Mouse (Mus musculus) kidney, postnatal 0 days (tissue): ENCODE measurements around the gene Med27. TPM values are rescaled to one million over a fixed set of nuclear protein-coding genes. Genes with fewer than 3 reads are reported as not detected.

Experiments
- ATAC-seq: fragments of 200-750 bp; cut with Nextera tagmentation; replicated peaks from 2 replicates; pipeline ENCODE4 v1.8.0; 2017; ENCODE audit warnings: low read depth, moderate number of reproducible peaks, moderate TSS enrichment, moderate library complexity; ENCODE audit not compliant: low FRiP score
- DNase-seq: peaks from one replicate; pipeline ENCODE4 v3.0.0-alpha.2; 2016; ENCODE audit warnings: low spot score
- H3K27ac ChIP-seq: fragments of 300-500 bp; sonication (generic); 2 replicates; pipeline ENCODE4 v1.5.1; 2014; ENCODE audit warnings: mild to moderate bottlenecking
- H3K27me3 ChIP-seq: fragments of 300-500 bp; sonication (generic); 2 replicates; pipeline ENCODE4 v1.6.1; 2014; ENCODE audit warnings: low read length, mixed read lengths; ENCODE audit not compliant: insufficient read depth
- H3K36me3 ChIP-seq: fragments of 300-500 bp; sonication (generic); 2 replicates; pipeline ENCODE4 v1.6.1; 2014; ENCODE audit warnings: low read length, mixed read lengths; ENCODE audit not compliant: insufficient read depth
- H3K4me1 ChIP-seq: fragments of 300-500 bp; sonication (generic); replicated peaks from 2 replicates; pipeline ENCODE4 v1.6.1; 2014; ENCODE audit warnings: antibody characterized with exemption, low read length, mixed read lengths; ENCODE audit not compliant: insufficient read depth
- H3K4me2 ChIP-seq: fragments of 300-500 bp; sonication (generic); 2 replicates; pipeline ENCODE4 v1.6.1; 2014; ENCODE audit warnings: mild to moderate bottlenecking, low read length, moderate library complexity, mixed read lengths
- H3K4me3 ChIP-seq: fragments of 300-500 bp; sonication (generic); replicated peaks from 2 replicates; pipeline ENCODE4 v1.5.1; 2014; ENCODE audit warnings: low read depth, low read length
- H3K9ac ChIP-seq: fragments of 300-500 bp; sonication (generic); 2 replicates; pipeline ENCODE4 v1.6.1; 2014; ENCODE audit warnings: low read depth, low read length
- H3K9me3 ChIP-seq: fragments of 300-500 bp; sonication (generic); replicated peaks from 2 replicates; pipeline ENCODE4 v1.6.1; 2016; ENCODE audit warnings: low read length, inconsistent platforms, mixed read lengths
- CTCF ChIP-seq: IDR thresholded peaks from 2 replicates; pipeline ENCODE4 v1.5.1; 2016; ENCODE audit warnings: antibody characterized with exemption, low read depth, mild to moderate bottlenecking, moderate library complexity
- WGBS: fragments of 180-500 bp; shearing (Covaris S2); extraction: QIAGEN DNeasy Blood & Tissue Kit; methylation state at CpG from one replicate; pipeline ENCODE4 v1.1.7; 2014; 5-methylcytosine and 5-hydroxymethylcytosine counted together
- polyA plus RNA-seq: library from polyadenylated mRNA; unstranded; fragments of >200 nt; fragmentation: Nextera tagmentation; extraction: Ambion mirVana; gene quantifications from 2 replicates; pipeline ENCODE4 v1.2.1, GENCODE M21; 2015

Gene Med27
- polyA plus RNA-seq, 1 experiment from 2014 or later = 38.1 TPM

GRCm38 (mm10) chr2:29437111-29437510, 90.5 kb downstream of the Med27 start:
- H3K9ac ChIP-seq = no peak overlapping the region
- DNase-seq = peak; percentile 51
- 69% methylated on average over 5 of the region's 5 CpGs for WGBS

GRCm38 (mm10) chr2:29437861-29438529, 91.4 kb downstream of the Med27 start:
- Histone ChIP-seq H3K4me2 (no peak overlapping the region), H3K27me3 (no peaks in the 10 kb centered on the region), H3K36me3 (no peaks in the 10 kb centered on the region), H3K9ac (no peak overlapping the region), H3K4me3 (no peak overlapping the region), H3K27ac (no peak overlapping the region), H3K4me1 (no peaks in the 10 kb centered on the region; the same call in 1 of the 2 replicates), H3K9me3 (no peaks in the 10 kb centered on the region)
- TF ChIP-seq CTCF = no peak
- 86% methylated on average over 4 of the region's 4 CpGs for WGBS
- DNase-seq (no peak), ATAC-seq (no peak)

More at GRCm38 (mm10) chr2:29437111-29437510, 90.5 kb downstream of the Med27 start:
- ATAC-seq = no peak
- H3K4me2 ChIP-seq = no peak overlapping the region
- no peaks in the 10 kb centered on the region for H3K9me3 ChIP-seq
- TF ChIP-seq CTCF = no peak
- no peak overlapping the region for H3K4me3 ChIP-seq
- no peaks in the 10 kb centered on the region for H3K27me3 ChIP-seq
- H3K4me1 ChIP-seq = no peaks in the 10 kb centered on the region; the same call in 1 of the 2 replicates
- H3K36me3 ChIP-seq = no peaks in the 10 kb centered on the region
- no peak overlapping the region for H3K27ac ChIP-seq

DNA sequence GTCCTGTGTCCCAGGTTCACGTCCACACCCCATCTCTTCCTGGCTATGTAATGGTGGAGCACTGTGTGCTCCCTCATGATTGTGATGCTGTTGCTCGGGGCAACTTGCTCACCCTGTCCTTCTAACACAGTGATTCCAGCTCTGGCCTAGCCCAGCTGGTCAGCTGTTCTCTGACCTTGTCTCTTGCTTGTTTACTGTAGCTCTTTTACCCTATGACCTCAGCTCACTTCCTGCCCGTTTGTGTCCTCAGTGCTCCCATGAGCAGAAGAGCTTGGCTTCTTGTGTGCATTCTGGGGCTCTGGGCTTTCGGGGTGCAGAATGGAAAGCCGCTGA, 91.9 kb downstream of the Med27 start:
- Histone ChIP-seq H3K27me3 (no peaks in the 10 kb centered on the region), H3K27ac (no peak overlapping the region), H3K4me1 (no peaks in the 10 kb centered on the region; the same call in 1 of the 2 replicates), H3K9ac (no peak overlapping the region), H3K36me3 (no peaks in the 10 kb centered on the region), H3K9me3 (no peaks in the 10 kb centered on the region), H3K4me2 (no peak overlapping the region), H3K4me3 (no peak overlapping the region)
- WGBS = 59% methylated on average over 5 of the region's 5 CpGs
- no peak for ATAC-seq
- no peak for TF ChIP-seq CTCF
- DNase-seq = peak; percentile 33

- H3K4me2 ChIP-seq = no peak overlapping the region
- no peaks in the 10 kb centered on the region for H3K9me3 ChIP-seq
- no peaks in the 10 kb centered on the region for H3K36me3 ChIP-seq
- H3K27ac ChIP-seq = no peak overlapping the region
- DNase-seq (no peak), ATAC-seq (no peak)
- WGBS = 36% methylated on average over 1 of the region's 1 CpGs
- H3K27me3 ChIP-seq = no peaks in the 10 kb centered on the region
- no peaks in the 10 kb centered on the region; the same call in 1 of the 2 replicates for H3K4me1 ChIP-seq
- TF ChIP-seq CTCF = no peak
- H3K9ac ChIP-seq = no peak overlapping the region
- H3K4me3 ChIP-seq = no peak overlapping the region
These were observed 92.4 kb downstream of the Med27 start for GRCm38 (mm10) chr2:29438986-29439385.

DNA sequence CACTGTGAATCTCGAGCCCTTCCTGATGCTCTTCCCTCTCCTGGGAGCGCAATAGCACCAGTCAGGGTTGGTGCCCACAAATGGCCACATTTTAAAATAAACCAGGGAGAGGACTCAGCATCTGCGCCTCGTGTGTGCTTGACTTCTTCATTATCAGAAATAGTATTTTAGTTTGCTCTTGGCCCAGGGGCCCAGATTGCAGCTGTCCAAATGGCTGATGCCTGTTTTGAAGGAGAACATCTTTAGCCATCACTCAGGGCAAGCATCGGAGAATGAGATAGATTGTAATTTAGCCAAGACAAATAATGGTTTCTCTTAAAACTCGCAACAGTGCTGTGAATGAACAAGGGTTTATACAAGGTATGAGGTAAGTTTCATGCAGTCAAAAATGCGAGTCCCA, 92.8 kb downstream of the Med27 start:
- no peak for ATAC-seq

DNA sequence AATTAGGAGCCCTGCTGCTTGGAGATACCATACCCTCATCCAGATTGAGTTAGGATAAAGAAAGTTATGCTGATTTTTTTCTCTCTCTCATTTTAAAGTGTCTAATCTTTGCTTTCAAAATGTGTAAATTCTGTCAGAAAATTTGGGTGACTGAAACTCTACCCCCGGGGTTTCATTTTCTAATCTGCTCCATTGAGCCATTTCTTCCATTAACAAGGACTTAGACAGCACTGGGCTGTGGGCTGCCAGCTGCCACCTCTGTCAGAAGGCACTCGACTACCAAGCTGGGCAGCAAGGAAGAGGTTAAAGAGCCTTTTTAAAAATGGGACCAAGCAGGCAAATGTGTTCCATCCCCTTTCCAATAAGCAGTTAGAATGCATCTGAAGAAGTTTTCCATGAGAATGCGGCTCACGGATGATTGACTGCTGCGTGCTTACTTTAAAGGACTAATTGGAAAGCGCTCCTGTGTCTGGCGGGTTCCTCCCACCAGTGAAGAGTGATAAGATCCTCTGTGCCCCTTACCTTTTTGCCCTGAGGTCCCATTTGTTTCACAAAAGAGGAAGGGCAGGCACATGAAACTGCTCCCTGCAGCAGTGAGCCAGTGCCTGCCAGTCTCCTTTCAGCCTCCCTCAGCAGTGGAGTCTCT, 93.4 kb downstream of the Med27 start:
- 46% methylated on average over 7 of the region's 7 CpGs for WGBS
- Histone ChIP-seq H3K27ac (no peak overlapping the region), H3K4me3 (no peak overlapping the region), H3K9ac (no peak overlapping the region), H3K4me2 (no peak overlapping the region), H3K4me1 (no peaks in the 10 kb centered on the region; the same call in 1 of the 2 replicates), H3K9me3 (no peaks in the 10 kb centered on the region), H3K27me3 (no peaks in the 10 kb centered on the region), H3K36me3 (no peaks in the 10 kb centered on the region)
- ATAC-seq (no peak), DNase-seq (no peak)
- TF ChIP-seq CTCF = no peak

More for the DNA sequence above, 92.8 kb downstream of the Med27 start:
- TF ChIP-seq CTCF = no peak
- H3K27me3 ChIP-seq = no peaks in the 10 kb centered on the region
- no peaks in the 10 kb centered on the region; the same call in 1 of the 2 replicates for H3K4me1 ChIP-seq
- H3K4me3 ChIP-seq = no peak overlapping the region
- H3K27ac ChIP-seq = no peak overlapping the region
- no peak overlapping the region for H3K4me2 ChIP-seq
- DNase-seq = no peak
- WGBS = 64% methylated on average over 7 of the region's 7 CpGs
- no peaks in the 10 kb centered on the region for H3K36me3 ChIP-seq
- no peaks in the 10 kb centered on the region for H3K9me3 ChIP-seq
- H3K9ac ChIP-seq = no peak overlapping the region
